Mouse (Mus musculus) skeletal muscle tissue, adult 2 months (tissue): Measurements from ENCODE around the gene Slc25a38.

Experiments
- DNase-seq: peaks from one replicate; pipeline ENCODE4 v3.0.0-alpha.2; 2012; ENCODE audit warnings: low read depth, low spot score

Gene Slc25a38

DNA sequence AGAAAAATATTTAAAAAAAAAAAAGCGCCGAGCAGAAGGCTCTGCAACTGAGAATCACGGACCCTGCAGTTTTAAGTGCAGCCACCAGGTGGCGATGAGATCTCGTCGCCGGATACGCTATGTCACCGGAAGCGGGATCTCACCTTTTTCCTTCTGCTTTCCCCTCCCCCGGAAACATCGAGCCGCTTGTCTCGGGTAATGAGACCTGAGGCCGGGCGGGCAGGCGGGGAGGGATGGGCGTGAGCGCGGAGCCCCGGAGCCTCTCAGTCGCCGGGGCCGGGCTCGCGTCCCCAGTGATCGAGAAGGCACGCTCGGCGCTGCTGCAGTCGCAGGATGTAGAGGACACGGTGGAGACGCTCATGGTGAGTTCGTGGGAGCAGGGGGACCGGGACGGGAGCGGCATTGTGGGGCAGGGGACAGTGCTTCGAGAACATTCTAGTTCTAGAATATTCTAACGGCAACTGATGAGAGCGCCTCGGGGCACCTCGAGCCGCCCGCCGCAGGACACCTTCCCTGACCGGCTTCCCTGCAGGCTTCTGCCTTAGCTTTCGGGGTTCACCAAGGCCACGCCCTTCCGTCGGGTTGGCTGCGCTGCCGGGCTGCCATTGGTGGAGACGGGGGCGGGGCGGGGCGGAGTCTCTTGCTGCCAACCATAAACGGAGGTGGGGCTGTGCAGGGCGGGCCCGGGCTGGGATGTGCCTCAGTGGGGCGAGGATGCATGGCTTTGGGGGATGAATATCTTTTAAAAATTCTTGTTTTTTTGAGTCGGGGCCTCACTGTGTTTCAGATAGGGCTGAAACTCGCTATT is at the start of gene Slc25a38:
Gene Slc25a38, plus strand, starts transcription at position 164 of the 808 bp plus-strand sequence.
- DNase-seq = peak; percentile 90

DNA sequence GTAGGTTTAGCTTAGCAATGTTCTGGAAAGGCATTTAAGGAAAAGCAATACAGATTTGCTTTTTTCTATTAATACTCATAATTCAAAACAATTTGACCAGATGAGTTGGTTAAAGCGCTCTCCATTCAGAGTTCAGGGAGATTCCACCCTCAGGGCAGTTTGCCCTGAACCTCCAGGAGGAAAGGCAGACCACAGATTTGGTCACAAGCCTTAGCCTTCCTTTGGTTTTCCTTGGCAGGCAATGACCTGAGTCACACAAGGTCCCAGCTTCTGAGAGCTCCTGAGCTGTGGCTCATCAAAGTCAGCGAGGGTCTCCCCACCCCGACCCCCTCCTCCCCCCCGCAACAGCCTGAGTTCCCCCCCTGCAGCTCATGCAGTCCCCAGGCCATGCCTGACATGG is 45.9 kb upstream of the Slc25a38 start:
- DNase-seq = no peak

DNA sequence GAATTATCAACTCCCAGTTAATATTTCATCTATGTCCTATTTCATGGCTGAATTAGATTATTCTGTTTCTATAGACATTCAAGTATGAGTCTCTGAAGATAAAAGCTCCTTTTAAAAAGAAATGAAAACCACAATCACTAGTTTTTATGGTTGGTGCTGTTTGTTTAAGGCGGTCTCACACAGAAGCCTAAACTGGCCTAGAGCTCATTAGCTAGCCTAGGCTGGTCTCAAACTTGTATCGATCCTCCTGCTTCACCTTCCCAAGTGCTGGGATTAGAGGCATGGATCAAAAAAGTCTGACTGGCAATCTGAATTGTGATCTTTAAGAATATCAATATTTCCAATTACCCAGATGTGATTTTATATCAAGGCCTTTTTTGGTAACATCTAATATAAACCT is 42.6 kb upstream of the Slc25a38 start:
- DNase-seq = no peak

DNA sequence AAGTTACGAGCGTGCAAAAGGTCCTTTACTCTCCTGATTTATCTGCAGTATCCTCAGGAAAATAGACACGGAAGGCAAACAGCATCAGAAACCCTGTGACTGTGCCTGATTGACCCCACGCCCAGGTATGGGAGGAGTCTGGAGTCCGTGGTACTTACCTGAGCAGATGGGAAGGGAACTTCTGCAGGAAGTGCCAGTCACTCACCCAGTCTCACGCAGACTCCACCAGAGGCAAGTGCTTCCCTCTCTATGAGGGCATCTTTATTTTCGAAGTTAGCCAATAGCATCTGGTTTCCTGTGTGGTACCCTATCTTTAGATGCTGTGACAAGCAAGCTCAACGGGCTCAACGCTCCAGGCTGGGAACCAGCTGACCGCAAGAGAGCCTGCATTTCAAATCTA is 42.1 kb upstream of the Slc25a38 start:
- DNase-seq = no peak

DNA sequence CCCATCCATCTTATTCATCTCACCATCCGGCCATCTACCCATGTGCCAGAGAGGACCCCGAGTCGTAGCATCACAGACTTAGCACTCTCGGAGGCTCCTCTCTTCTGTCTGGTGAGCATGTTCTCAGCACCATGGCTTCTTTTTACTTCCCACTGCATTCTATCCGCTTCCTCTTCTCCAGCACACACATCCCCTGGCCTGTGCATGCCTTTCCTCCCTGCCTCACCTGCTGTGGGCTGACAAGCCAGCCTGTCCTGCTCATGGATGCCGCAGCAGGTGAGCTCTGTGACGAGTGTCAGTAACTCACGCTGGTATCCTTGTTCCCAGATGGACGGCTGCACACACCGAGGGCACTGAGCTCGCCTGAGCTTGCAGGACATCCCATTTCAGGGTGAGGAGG is 40.4 kb upstream of the Slc25a38 start, which contains the start of gene Cx3cr1:
Gene Cx3cr1, minus strand, starts transcription at position 101 of the 400 bp plus-strand sequence.
- DNase-seq = no peak

DNA sequence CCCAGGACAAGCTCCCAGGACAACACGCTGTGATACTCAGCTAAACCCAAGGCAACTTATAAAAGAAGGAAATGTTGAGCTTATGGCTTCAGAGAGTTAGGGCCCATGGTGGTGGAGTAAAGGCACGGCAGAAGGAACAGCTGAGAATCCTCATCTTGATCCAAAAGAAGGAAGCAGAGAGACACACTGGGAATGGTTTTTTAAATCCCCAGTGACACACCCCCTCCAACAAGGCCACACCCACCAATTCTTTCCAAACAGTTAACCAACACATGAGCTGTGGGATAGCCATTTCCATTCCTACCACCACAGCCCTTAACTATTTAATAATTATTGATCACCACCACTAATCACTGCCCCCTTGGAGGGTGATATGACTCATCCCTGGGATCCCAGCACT is 38.9 kb upstream of the Slc25a38 start:
- no peak for DNase-seq

DNA sequence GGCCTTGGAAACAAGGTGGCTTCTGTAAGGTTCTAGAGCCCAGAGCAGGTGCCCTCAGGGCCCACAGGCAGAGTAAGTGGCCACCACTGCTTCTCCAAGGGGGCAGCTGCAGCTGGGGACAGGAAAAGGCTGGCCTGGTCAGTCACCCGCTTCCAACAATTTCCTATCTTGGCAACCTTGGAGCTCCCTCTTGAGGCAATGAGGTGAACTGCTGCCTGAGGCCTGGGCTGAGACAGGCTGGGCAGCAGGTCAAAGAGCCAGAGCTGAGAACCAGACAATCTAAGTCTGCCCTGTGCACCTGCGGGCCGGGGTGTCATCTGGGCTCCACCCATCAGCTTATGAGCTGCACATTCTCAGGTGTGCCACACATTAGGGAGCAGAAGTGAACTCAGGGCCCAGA is 37.0 kb upstream of the Slc25a38 start:
- peak; percentile 71 for DNase-seq

DNA sequence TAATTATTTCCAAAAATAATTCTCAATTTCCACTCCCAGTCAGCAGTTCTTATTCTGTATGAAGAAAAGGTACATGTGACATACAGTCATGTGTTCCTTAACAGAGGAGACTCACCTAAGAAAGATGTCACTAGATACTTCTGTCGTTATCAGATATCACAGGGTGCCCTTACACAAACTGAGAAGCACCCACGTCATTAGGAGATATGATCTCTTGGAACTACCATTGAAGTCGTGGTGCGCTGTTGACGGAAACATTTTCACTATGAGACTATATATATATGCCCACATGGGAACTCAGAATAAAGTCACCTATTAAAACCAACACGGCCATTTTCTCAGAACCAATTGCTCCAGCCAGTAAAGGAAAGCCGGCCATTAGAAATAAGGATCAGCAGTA is 35.7 kb upstream of the Slc25a38 start:
- no peak for DNase-seq

DNA sequence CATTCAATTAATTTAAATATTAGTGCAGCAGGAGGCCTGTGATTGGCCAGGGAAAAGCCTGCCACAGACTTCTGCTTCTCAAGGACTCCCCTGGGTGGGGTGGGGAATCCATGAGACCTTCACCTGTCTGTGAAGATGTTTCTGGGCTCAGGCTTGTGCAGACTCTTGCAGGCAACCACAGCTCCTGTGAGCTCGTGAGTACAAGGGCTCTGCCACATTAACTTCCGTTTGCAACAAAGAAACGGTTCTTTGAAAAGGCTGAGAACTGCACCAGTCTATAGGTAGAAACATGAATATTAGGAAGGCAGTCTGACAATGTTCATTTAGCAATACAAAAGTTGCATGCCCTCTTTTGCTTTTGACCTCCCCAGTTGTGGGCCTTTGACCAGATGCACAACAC is 31.9 kb upstream of the Slc25a38 start:
- no peak for DNase-seq

DNA sequence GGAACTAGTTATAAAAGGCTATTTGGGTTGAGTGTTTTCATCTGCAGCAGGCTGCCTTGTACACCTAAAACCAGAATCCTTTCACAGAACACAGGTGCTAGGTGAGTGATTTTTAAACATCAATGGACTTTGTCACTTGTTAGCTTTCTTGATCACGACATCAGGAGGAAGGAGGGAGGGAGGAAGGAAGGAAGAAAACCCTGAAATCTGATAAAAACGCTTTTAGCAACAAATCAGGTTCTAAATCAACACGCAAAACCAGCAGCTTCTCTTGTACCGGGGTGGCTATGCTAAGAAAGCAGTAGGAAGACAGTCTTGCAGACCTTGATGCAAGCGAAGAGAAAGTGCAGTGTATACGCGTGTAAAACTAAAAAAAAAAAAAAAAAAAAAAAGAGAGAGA is 30.3 kb upstream of the Slc25a38 start:
- DNase-seq = no peak

DNA sequence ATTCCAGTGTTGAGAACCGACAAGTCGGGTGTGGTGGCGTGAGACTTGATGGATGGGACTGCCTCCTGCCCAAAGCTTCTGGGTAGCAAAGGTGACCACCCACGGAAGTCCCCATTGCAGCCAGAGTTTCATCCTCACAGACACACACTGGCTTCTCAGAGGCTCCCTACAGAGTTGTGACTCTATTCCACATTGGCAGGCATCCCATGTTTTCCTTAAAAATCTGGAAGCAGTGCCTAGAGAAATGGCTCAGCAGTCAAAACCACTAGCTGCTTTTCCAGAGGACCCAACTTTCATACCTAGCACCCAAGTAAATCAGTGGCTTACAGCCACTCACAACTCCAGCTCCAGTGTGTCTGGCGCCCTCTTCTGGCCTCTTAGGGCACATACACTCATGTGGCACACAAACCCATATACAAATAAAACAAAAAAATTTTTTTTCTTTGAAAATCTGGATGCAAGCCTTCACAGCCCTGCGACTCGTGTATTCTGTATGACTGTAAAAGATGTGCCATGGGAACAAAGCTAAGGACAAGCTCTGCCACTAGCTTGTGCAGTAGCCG is 29.5 kb upstream of the Slc25a38 start:
- no peak for DNase-seq

DNA sequence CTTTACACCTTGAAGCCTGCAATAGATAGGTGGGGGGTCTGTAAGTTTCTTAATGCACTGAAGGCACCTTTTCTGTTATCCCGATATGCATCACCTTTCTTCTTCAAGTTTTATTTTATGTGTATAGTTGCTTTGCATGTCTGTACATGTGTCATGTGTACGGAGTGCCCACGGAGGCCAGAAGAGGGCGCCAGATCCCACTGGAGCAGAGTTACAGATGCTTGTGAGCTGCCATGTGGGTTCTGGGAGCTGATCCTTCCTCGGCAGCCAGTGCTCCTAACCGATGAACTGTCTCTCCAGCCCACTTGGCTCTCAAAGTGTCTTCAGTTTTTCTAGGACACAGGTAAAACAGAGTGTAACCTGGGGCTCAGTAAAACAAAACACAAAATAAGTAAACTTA is 28.9 kb upstream of the Slc25a38 start:
- DNase-seq = no peak

DNA sequence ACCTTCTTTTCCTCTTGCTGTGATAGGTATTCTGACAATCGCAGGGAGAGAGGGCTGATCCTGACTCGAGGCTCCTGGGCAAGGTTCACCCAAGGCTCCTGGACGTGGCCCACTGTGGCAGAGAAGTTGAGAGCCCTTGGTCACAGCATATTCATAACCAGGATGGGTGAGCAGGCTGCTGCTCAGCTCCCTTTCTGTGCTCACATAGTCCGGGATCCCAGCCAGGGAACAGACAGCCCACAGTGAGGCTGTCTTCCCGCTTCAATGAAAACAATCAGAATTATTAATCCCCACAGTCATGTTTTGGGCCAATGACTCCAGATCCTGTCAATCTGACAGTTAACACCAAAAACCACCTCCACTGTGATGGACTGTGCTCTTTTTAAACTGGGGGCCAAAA is 28.2 kb upstream of the Slc25a38 start:
- DNase-seq = no peak

DNA sequence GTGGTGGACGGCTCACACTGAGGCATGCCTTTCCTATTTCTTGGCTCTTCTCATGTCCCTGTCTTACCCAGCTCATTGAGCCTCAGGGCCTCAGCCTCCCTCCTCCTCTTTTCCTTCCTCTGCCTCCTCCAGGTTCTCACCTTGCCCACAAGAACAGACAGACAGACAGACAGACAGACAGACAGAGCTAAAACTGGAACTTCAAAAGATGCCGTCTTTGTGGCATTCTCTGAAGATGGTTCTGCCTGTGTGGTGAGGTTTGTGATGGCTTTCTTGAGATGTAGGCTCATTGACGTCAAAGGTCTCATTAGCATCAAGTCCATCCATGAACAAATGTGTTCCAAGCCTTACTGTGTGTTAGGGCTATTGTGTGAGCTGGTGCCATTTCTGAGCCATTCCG is 27.5 kb upstream of the Slc25a38 start:
- DNase-seq = no peak

DNA sequence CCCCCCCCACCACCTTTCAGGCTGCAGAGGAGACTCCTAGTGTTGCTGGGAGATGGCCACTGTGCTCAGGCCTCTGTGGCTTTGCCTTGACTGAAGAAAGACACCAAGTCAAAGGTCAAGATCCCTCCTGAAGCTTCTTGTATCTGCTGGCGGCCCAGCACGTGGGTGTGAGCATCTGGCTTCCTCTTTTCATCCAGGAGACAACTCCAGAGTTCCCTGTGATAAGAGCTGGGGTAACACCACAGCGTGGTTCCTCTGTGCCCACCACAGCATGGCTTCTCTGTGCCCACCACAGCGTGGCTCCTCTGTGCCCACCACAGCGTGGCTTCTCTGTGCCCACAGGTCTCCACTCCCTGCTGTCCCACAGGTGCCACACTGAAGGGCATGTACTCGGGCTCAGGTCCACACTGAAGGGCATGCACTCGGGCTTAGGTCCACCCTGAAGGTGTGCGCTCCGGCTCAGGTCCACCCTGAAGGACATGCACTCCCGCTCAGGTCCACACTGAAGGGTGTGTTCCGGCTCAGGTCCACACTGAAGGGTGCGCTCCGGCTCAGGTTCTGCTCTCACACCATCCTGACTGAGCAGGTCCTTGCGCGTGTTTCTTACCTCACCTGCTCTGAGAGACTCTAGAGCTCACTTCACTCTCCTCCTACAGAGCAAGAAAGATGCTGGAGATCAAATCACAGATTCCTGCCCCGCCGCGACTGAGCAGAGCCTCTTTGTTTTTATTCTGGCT is 26.8 kb upstream of the Slc25a38 start:
- no peak for DNase-seq

DNA sequence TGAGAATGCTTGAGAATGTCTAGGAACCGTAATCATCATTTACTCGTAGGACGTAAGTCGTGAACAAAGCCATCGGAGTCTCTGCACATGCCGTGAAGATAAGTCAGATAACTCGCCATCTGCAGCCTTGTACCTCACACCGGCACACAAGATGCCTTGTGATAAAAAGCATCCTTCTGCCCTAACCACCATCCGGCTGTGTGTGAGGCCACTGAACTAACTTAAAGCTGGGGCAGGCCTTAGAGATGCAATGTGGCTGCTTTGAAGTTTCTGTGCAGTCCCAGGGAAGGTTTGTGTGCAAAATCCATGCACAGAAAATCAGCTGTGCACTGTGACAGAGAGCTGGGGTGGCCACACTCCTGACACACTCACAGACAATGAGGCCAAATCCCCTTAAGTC is 25.8 kb upstream of the Slc25a38 start:
- DNase-seq = no peak

DNA sequence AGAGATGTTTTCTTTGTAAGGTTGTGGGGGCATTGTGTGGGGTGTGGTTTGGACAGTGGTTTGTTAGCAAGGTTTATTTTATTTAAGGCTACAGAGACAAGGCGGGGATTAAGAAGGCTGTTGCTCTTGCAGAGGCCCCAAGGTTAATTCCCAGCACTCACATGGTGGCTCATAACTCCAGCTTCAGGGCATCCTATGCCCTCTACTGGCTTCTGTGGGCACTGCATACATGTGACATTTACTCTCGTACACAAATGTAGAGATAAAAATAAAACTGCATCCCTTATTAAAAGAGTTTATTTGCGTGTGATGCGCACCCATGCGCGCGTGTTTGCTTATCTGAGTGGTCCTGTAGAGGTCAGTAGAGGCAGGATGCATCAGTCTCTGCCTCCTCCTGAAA is 21.0 kb upstream of the Slc25a38 start:
- DNase-seq = no peak

DNA sequence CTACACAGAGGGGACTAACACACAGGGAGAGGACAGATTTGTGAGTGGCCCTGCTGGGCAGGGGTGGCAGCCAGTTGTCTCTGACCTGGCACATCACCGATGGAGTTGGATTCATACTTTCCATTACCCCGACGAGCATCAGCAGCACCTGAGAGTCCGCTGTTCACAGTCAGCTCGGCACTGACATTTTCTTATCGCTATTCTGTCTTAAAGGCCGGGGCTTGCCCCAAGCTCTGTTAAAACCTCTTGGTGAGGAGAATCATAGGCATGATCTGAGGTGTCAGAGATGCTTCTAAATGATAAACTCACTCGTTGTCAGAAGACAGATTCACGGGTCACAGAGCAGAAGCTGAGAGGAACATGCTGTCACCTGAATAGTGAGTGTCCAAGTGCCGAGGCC is 19.1 kb upstream of the Slc25a38 start:
- DNase-seq = no peak

DNA sequence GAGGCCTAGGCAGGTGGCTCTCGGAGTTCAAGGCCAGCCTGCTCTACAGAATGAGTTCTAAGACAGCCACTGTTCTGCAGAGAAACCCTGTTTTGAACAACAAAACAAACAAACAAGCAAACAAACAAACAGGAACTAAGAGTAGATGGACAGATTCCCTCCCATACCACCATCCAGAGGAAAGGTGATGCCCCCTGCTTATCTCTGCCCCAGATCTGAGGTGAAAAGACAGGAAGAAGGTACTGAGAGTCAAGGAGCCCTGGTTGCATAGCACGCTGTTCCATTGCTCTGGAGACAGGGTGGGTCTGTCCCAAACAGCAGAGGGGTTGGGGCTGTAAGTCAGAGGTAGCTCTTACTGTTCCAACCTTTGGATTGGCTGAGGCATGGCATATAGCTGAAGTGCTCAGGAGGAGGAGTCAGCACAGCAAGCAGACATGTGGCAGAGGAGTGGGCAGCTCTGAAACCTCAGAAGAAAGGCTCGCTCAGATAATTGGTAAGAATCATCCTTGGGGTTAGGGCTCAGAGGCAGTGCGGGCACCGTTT is 18.4 kb upstream of the Slc25a38 start, which contains the start of gene Ccr8:
Gene Ccr8, plus strand, starts transcription at position 419 of the 543 bp plus-strand sequence.
- DNase-seq = no peak

DNA sequence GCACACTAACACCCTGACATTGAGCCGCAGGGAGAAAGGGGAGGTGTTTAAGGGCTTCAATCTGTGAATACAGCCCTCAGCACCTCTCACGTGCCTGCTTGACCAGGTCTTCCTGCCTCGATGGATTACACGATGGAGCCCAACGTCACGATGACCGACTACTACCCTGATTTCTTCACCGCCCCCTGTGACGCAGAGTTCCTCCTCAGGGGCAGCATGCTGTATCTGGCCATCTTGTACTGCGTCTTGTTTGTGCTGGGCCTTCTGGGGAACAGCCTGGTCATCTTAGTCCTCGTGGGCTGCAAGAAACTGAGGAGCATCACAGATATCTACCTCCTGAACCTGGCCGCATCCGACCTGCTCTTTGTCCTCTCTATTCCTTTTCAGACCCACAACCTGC is 16.5 kb upstream of the Slc25a38 start:
- DNase-seq = no peak

DNA sequence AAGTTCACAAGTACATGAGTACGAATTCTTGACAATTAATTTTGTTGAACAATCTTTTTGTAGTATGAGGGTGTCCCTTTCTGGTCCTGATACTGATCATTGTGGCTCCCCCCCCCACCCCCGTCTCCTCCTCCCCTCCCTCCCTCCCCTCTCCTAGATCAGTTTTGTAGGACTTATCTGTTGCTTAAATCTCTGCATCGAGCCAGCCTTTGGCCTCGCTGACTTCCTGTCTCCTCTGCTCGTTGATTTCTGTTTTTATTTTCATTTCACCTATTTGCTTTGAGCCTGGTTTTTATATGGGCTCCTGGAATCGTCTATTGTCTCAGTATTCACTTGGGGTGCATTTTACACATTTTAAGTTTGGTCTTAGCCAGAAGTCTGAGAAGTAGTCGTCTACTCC is 14.3 kb upstream of the Slc25a38 start:
- no peak for DNase-seq

DNA sequence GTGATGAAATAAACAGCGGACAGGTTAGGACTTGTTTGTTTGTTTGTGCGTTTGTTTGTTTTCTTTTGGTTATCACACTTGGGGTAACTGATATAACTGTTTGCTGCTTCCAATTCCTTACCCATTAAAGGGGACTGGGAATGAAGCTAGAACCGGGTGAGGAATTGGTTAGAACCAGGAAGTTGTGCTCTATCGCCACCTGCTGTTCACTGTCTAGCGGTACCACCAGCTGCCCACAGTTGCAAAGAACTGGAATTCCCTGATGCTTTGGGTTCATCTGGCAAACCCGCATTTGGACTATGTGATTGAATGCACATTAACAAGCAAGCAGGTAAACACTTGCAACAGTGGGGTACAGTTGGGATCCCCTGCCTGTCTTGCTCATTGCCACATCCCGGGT is 11.5 kb upstream of the Slc25a38 start:
- DNase-seq = no peak
